Mouse (Mus musculus) testis, adult 2 months (tissue): ENCODE data around the gene Lgals12. TPM values are rescaled to one million over a fixed set of nuclear protein-coding genes. Genes with fewer than 3 reads are reported as not detected.
A peak's percentile ranks its signal among the peaks of the same experiment; 100 is the strongest.

Experiments
- H3K27ac ChIP-seq: fragments of 200-500 bp; 2 replicates; pipeline ENCODE4 v1.5.1; 2012; ENCODE audit warnings: low read depth, low read length; ENCODE audit not compliant: control insufficient read depth, insufficient read depth
- H3K27me3 ChIP-seq: fragments of 200-500 bp; 2 replicates; pipeline ENCODE4 v1.6.1; 2012; ENCODE audit warnings: mild to moderate bottlenecking, low read length, moderate library complexity; ENCODE audit not compliant: control insufficient read depth, insufficient read depth
- H3K36me3 ChIP-seq: fragments of 200-500 bp; 2 replicates; pipeline ENCODE4 v1.6.1; 2012; ENCODE audit warnings: mild to moderate bottlenecking, low read length; ENCODE audit not compliant: control insufficient read depth, insufficient read depth
- H3K4me1 ChIP-seq: fragments of 200-500 bp; 2 replicates; pipeline ENCODE4 v1.6.1; 2012; ENCODE audit warnings: low read length; ENCODE audit not compliant: control insufficient read depth, insufficient read depth
- H3K4me3 ChIP-seq: fragments of 200-500 bp; 2 replicates; pipeline ENCODE4 v1.5.1; 2012; ENCODE audit warnings: low read depth, mild to moderate bottlenecking, low read length, moderate library complexity, mixed read lengths; ENCODE audit not compliant: control insufficient read depth
- CTCF ChIP-seq: fragments of 200-500 bp; IDR thresholded peaks from 2 replicates; pipeline ENCODE4 v1.5.1; 2012; ENCODE audit warnings: low read depth, mild to moderate bottlenecking, inconsistent platforms, low read length, moderate library complexity; ENCODE audit not compliant: control insufficient read depth, insufficient read depth, insufficient replicate concordance
- POLR2A ChIP-seq: fragments of 200-500 bp; IDR thresholded peaks from 2 replicates; pipeline ENCODE4 v1.6.1; 2012; ENCODE audit warnings: low read depth, mild to moderate bottlenecking, inconsistent platforms, low read length, moderate library complexity; ENCODE audit not compliant: control insufficient read depth
- polyA plus RNA-seq: library from polyadenylated mRNA; depleted of rRNA; stranded (reverse); fragments of >200 nt; gene quantifications from 2 replicates; pipeline ENCODE4 v1.2.3, GENCODE M21; 2012

Gene Lgals12
- polyA plus RNA-seq, 1 experiment, result 0.37 TPM

GRCm38 (mm10) chr19:7564457-7564856, 42.5 kb downstream of the Lgals12 start:
- H3K27me3 ChIP-seq, result no peaks in the 10 kb centered on the region
- no peak for TF ChIP-seq CTCF
- TF ChIP-seq POLR2A, result no peak
- H3K4me1 ChIP-seq, result no peaks in the 10 kb centered on the region
- H3K36me3 ChIP-seq, result no peaks in the 10 kb centered on the region
- H3K4me3 ChIP-seq, result no peak overlapping the region
- no peak overlapping the region for H3K27ac ChIP-seq

- Histone ChIP-seq H3K4me1 (no peaks in the 10 kb centered on the region), H3K36me3 (no peaks in the 10 kb centered on the region), H3K27ac (no peak overlapping the region), H3K4me3 (no peak overlapping the region), H3K27me3 (no peaks in the 10 kb centered on the region)
- TF ChIP-seq POLR2A, result no peak
- TF ChIP-seq CTCF, result no peak
Observed at GRCm38 (mm10) chr19:7563676-7564075, 43.3 kb downstream of the Lgals12 start.

GRCm38 (mm10) chr19:7562601-7563129, 44.3 kb downstream of the Lgals12 start:
- no peak overlapping the region for H3K27ac ChIP-seq
- no peaks in the 10 kb centered on the region for H3K4me1 ChIP-seq
- TF ChIP-seq POLR2A, result no peak
- no peak for TF ChIP-seq CTCF
- H3K4me3 ChIP-seq, result no peak overlapping the region
- no peaks in the 10 kb centered on the region for H3K36me3 ChIP-seq
- H3K27me3 ChIP-seq, result no peaks in the 10 kb centered on the region

- H3K36me3 ChIP-seq, result no peaks in the 10 kb centered on the region
- H3K27me3 ChIP-seq, result no peaks in the 10 kb centered on the region
- no peak for TF ChIP-seq POLR2A
- H3K4me1 ChIP-seq, result no peaks in the 10 kb centered on the region; the same call in 1 of the 2 replicates
- no peak overlapping the region; the same call in 1 of the 2 replicates for H3K27ac ChIP-seq
- H3K4me3 ChIP-seq, result no peak overlapping the region
Observed at GRCm38 (mm10) chr19:7561456-7561855, 45.5 kb downstream of the Lgals12 start.

- H3K4me1 ChIP-seq, result no peaks in the 10 kb centered on the region; the same call in 1 of the 2 replicates
- TF ChIP-seq POLR2A (no peak), CTCF (no peak)
- H3K27ac ChIP-seq, result no peak overlapping the region
- no peaks in the 10 kb centered on the region for H3K36me3 ChIP-seq
- H3K27me3 ChIP-seq, result no peaks in the 10 kb centered on the region
- no peak overlapping the region for H3K4me3 ChIP-seq
Observed at GRCm38 (mm10) chr19:7559986-7560385, 47.0 kb downstream of the Lgals12 start.

GRCm38 (mm10) chr19:7558675-7559074, 48.3 kb downstream of the Lgals12 start:
- Histone ChIP-seq H3K4me3 (no peak overlapping the region), H3K27me3 (no peaks in the 10 kb centered on the region), H3K27ac (no peak overlapping the region), H3K36me3 (no peaks in the 10 kb centered on the region), H3K4me1 (no peaks in the 10 kb centered on the region; the same call in 1 of the 2 replicates)
- TF ChIP-seq CTCF, result no peak
- TF ChIP-seq POLR2A, result no peak

- TF ChIP-seq CTCF (no peak), POLR2A (no peak)
- no peak overlapping the region for H3K27ac ChIP-seq
- peak overlapping the region; percentile 63 for H3K4me3 ChIP-seq
- no peaks in the 10 kb centered on the region for H3K36me3 ChIP-seq
- H3K4me1 ChIP-seq, result no peaks in the 10 kb centered on the region; the same call in 1 of the 2 replicates
- H3K27me3 ChIP-seq, result no peaks in the 10 kb centered on the region
Observed at GRCm38 (mm10) chr19:7557844-7558243, 49.1 kb downstream of the Lgals12 start.
